Comparison of ENCODE assay signal across 15 mouse cellular contexts in the genomic region with DNA sequence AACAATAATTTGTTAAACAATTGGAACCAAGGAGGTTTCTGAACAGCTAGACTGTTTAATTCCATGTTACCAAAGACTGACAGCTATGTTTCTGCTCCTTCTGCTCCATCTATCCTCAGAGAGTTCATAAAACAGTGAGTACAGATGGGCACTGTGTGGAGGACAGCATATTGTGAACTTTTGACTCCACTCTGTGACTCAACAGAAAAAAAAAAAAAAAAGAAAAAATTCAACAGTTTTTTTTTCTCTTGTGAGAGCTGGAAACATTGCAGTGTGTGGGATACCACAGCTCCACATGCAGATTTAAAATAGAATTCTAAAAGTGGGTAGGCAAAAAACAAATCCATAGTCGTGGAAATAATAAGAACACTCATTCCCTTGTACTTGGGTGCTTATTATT.
"Had no signal": no experiment of that assay in that cellular context is flagged by ENCODE, and none has a peak within 500 bp of the region (broad histone marks: within the 10 kb centered on the region; RNA-seq: fewer than 3 reads in every experiment).

No protein-coding gene starts in this region.

- H3K4me1 ChIP-seq: midbrain, embryonic 13.5 days; neural tube, embryonic 15.5 days had no signal

- H3K36me3 ChIP-seq: midbrain, embryonic 13.5 days; neural tube, embryonic 15.5 days had no signal

- H3K4me3 ChIP-seq: midbrain, embryonic 13.5 days; myocyte; neural tube, embryonic 15.5 days had no signal

- ATAC-seq: midbrain, embryonic 13.5 days had no signal

- DNase-seq: kidney, adult 11 months; kidney, postnatal 10 days; kidney, postnatal 4 days; left cerebral cortex, postnatal 4 days; lung, adult 18-20 months; lung, postnatal 36 days; right cerebral cortex, adult 18-20 months; right cerebral cortex, postnatal 25 days; thymus, adult 18-20 months; thymus, postnatal 14 days had no signal

- H3K9ac ChIP-seq: liver, embryonic 14.5 days; midbrain, embryonic 13.5 days; neural tube, embryonic 15.5 days had no signal

- H3K27ac ChIP-seq: liver, embryonic 14.5 days; midbrain, embryonic 13.5 days; neural tube, embryonic 15.5 days; stomach, postnatal 0 days had no signal

- H3K4me2 ChIP-seq: midbrain, embryonic 13.5 days; neural tube, embryonic 15.5 days had no signal

- H3K9me3 ChIP-seq: midbrain, embryonic 13.5 days; neural tube, embryonic 15.5 days had no signal

- H3K27me3 ChIP-seq: midbrain, embryonic 13.5 days; neural tube, embryonic 15.5 days had no signal
